Mouse (Mus musculus) stomach, postnatal 0 days (tissue): ENCODE data around the gene Usp21.

Experiments
- CTCF ChIP-seq: IDR thresholded peaks from 2 replicates; pipeline ENCODE4 v1.5.1; 2016; ENCODE audit warnings: antibody characterized with exemption, low read depth, mild to moderate bottlenecking, moderate library complexity
- EP300 ChIP-seq: optimal IDR thresholded peaks from 2 replicates; pipeline ENCODE3; 2016; ENCODE audit warnings: antibody characterized with exemption

- TF ChIP-seq CTCF (no peak), EP300 (no peak)
Measured at GRCm38 (mm10) chr1:171285096-171285892, 2.5 kb downstream of the Usp21 start.
